Mouse (Mus musculus) layer of hippocampus, postnatal 36 days (tissue): Measurements from ENCODE around the gene Hdgf. TPM values are rescaled to one million over a fixed set of nuclear protein-coding genes. Genes with fewer than 3 reads are reported as not detected.
"Not testable (repeated sequence)": the region's sequence is repeated elsewhere in the genome, so short reads cannot be mapped to it uniquely, and the experiment has no call there.

Source experiments
- DNase-seq, 2 experiments: peaks; one replicate each; pipeline ENCODE4 v3.0.0; 2022
- total RNA-seq, 2 experiments: library from RNA; stranded (reverse); gene quantifications; 2 replicates each; pipeline ENCODE4 v1.2.3; 2021

Hdgf gene
- total RNA-seq, result 100 to 1,000 TPM; 140 to 149 TPM

DNA sequence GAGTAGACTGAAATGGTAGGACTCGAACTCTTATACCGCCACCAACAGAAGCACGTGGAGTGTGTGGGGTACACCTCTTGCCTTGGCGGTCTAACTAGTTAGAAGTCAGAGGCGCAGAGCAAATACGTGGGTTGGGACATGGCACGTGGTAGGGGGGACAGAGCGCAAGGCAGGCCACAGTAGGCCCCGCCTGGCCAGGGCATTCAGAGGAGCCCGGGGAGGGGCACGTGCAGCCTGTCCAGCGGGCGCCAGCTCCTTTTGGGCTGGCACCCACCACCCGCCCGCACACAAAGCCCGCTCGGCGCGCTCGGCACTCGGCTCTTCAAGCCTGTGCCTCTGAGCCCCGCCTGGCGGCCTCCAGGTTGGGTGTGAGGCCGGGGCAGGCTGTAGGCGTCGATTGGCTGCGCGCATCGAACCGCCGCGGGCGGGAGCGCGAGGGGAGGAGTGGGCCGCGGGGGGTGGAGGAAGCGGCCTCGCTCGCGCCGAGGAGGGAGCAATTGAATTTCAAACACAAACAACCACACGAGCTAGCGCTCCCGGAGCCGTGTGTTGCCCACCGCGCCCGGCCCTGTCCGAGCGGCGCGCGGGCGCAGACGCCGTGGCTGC, at the start of gene Hdgf:
Gene Hdgf, plus strand, starts transcription at position 442 of the 606 bp plus-strand sequence.
- peak; percentile 95 to 96 for DNase-seq

- no peak for DNase-seq
These were observed 48.5 kb upstream of the Hdgf start for GRCm38 (mm10) chr3:87857666-87858065.

DNA sequence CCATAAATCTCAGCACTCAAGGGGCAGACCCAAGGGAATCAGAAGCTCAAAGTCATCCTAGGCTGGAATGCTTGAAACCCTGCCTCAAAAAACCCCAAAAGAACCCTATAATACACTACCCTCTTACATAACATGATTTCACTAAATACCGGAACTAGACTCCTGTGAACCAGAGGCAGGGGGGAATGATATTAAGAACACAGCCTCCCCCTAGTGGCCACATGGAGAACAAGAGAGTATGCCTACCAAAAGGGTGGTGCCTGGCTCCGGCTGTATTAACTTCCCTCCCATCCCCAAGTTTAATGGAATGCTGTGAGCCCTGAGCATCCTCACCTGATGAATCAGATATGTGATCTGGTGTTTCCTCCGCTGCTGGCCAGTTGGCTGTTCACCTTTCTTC, 46.3 kb upstream of the Hdgf start:
- peak; percentile 62 to 64 for DNase-seq

DNA sequence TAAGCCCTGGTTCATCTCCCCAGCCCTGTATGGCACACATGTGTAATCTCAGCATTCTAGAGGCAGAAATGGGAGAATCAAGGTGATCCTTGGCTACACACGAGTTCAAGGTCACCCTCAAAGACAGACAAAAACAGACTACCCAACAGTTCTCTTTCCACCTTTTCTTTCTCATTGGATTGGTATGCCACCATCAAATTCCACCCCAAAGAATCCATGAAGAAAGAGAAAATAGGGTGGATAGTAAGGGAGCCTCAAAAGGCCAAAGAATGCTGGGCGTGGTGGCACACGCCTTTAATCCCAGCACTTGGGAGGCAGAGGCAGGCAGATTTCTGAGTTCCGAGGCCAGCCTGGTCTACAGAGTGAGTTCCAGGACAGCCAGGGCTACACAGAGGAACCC, 42.0 kb upstream of the Hdgf start:
- DNase-seq, result not testable (repeated sequence)

DNA sequence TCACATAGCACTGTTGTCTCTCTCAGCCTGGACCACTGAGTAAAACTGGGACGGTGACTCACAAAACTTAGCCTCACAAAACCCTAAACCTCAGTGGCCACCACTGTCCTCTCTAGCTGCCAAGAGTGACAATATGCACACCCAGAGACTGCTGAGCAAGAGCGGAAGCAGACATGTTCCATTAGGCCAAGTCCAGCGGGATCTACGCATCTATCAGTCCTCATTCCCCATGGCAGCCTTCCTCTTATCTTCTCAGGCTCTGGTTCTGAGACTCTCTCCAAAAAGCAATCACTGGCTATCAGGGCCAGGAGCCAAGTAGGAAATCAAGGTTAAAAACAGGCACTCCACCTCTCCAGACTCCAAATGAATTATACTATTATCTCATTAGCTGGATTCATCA, 28.4 kb upstream of the Hdgf start:
- no peak for DNase-seq

DNA sequence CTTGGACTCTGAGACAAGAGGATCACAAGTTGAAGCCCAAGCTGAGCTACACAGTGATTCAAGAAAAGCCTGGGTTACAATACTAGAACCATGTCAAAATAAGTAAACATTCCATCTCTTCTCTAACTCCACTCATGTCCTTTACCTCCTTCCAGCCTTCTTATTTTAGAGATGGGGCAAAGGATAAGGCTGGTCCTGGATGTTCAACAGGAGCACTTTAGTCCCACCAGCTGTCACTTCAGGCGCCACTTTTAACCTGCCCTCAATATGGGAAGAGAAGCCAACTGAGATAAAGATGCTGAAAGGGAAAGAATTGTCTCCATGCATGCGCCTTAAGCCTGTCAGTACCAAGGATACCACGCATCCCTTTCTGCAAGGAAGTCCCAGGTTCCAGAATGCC, 21.8 kb upstream of the Hdgf start:
- DNase-seq, result no peak

GRCm38 (mm10) chr3:87884708-87885251, 21.3 kb upstream of the Hdgf start:
- DNase-seq, result peak; percentile 38 to 39

GRCm38 (mm10) chr3:87885281-87886003, 20.7 kb upstream of the Hdgf start, which contains the start of gene Prcc:
Gene Prcc (minus strand): TSS chr3:87885608.
- DNase-seq, result peak; percentile 93 to 94

- DNase-seq, result no peak
These were observed 20.1 kb upstream of the Hdgf start for GRCm38 (mm10) chr3:87886004-87886365.

- DNase-seq, result no peak
These were observed 19.7 kb upstream of the Hdgf start for GRCm38 (mm10) chr3:87886416-87886815.

GRCm38 (mm10) chr3:87887400-87887799, 18.7 kb upstream of the Hdgf start:
- DNase-seq, result not testable (repeated sequence)

- no peak for DNase-seq
These were observed 14.6 kb upstream of the Hdgf start for GRCm38 (mm10) chr3:87891481-87891880.

DNA sequence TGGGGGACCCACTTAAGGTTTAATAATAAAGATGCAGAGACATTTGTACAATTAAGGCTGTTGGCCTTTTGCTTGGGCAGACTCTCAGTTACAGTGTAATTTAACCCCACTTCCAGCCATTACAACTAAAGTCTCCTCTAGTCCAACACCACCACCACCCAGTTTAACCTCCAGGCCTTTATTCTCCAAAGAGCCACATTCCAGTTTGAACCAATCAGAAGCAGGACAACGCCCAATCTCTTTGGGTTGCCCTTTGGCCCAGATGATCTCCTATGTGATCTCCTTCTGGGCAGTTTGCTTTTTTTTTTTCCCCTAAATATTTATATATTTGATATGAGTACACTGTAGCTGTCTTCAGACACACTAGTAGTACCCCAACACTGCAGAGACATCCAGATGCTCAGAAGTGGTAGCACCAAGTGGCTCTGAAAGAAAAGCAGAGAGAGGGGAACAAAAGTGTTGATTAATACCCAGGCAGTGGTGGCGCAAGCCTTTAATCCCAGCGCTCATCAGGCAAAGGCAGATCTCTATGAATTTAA, 12.7 kb upstream of the Hdgf start:
- DNase-seq, result no peak

GRCm38 (mm10) chr3:87899266-87899665, 6.9 kb upstream of the Hdgf start:
- no peak for DNase-seq

GRCm38 (mm10) chr3:87899776-87900175, 6.3 kb upstream of the Hdgf start:
- DNase-seq, result no peak

GRCm38 (mm10) chr3:87901036-87901624, 5.0 kb upstream of the Hdgf start:
- DNase-seq, result no peak

GRCm38 (mm10) chr3:87901959-87902358, 4.2 kb upstream of the Hdgf start:
- DNase-seq, result not testable (repeated sequence)

GRCm38 (mm10) chr3:87903821-87904220, 2.3 kb upstream of the Hdgf start:
- DNase-seq, result no peak

- DNase-seq, result no peak
These were observed 470 bp downstream of the Hdgf start for GRCm38 (mm10) chr3:87906601-87906980.

GRCm38 (mm10) chr3:87906981-87907857, 1.1 kb downstream of the Hdgf start:
- DNase-seq, result peak; percentile 40

GRCm38 (mm10) chr3:87907906-87908305, 1.8 kb downstream of the Hdgf start:
- no peak for DNase-seq

DNA sequence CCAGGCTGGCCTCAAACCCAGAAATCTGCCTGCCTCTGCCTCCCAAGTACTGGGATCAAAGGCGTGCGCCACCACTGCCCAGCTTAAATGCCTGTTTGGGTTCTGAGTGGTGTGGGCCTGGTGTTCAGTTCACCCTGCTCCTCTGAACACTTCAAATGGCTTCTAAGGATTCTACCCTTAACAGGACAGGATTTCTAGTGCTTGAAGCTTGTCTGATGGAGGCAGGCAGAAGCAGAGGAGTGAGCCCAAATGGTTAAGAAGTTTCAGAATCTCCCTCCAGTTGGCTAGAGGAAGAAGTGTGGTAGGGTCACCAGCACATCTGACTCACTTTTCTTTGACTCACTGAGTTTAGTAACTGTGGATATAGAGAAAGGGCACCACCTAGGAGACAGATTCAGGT, 3.3 kb downstream of the Hdgf start:
- no peak for DNase-seq
